Mouse (Mus musculus): ENCODE data around the gene Tmem233. TPM values are rescaled to one million over a fixed set of nuclear protein-coding genes. Genes with fewer than 3 reads are reported as not detected.

Tmem233 gene
- polyA plus RNA-seq, 1 experiment, result not detected

DNA sequence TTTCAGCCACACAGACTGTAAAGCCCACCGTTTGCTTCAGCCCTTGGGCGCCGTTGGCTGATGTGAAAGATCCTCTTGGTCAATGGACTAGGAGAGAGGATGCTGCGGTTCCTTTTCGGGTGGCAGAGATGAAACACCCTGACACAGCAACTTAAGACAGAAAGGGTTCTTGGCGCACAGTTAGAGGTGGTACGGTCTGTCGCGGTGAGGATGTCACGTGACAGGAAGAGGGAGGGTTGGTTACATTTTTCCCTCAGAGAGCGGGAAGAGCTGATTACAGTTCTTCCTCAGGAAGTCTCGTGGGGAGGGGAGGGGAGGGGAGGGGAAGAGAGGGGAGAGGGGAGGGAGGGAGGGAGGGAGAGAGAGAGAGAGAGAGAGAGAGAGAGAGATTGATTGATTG, 45.3 kb downstream of the Tmem233 start:
- Histone ChIP-seq H3K27ac (ENCODE audit: insufficient read depth, low read depth, low read length) (no peak overlapping the region), H3K4me1 (ENCODE audit: control insufficient read depth, insufficient read depth, low read length) (peaks cover 9% of the 10 kb centered on the region), H3K4me3 (ENCODE audit: insufficient read depth, low read depth, low read length) (no peak overlapping the region)
- no peak for TF ChIP-seq CTCF (IDR thresholded peaks at IDR 0.05; ENCODE audit: insufficient read depth, low read depth, low read length)
- no peak for TF ChIP-seq POLR2A (IDR thresholded peaks at IDR 0.05; ENCODE audit: insufficient read depth, low read depth, low read length)
- WGBS, result 58% methylated on average over 12 of the region's 12 CpGs

DNA sequence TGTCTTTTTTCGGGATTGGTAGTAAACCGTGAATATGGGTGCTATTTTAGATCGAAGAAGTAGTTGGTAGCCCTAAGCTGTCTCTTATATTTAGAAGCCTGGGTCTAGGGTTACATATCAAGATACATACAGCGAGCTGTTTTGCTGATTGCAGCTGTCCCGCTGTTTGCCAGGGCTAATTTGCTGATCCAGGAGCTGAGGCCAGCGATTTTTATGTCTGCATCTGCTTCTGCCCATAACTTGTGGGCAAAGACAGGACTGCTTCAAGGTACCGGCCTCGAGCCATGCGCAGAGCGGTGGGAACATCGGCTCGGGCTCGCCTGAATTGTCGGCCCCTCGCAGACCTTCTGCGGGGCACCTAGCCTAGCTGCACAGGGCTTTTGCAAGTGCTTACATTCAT, 46.6 kb downstream of the Tmem233 start:
- H3K27ac ChIP-seq (ENCODE audit: insufficient read depth, low read depth, low read length), result no peak overlapping the region
- H3K4me1 ChIP-seq (ENCODE audit: control insufficient read depth, insufficient read depth, low read length), result peaks cover 9% of the 10 kb centered on the region
- 61% methylated on average over 16 of the region's 16 CpGs for WGBS
- H3K4me3 ChIP-seq (ENCODE audit: insufficient read depth, low read depth, low read length), result no peak overlapping the region
- TF ChIP-seq POLR2A (IDR thresholded peaks at IDR 0.05; ENCODE audit: insufficient read depth, low read depth, low read length) (no peak), CTCF (IDR thresholded peaks at IDR 0.05; ENCODE audit: insufficient read depth, low read depth, low read length) (no peak)

DNA sequence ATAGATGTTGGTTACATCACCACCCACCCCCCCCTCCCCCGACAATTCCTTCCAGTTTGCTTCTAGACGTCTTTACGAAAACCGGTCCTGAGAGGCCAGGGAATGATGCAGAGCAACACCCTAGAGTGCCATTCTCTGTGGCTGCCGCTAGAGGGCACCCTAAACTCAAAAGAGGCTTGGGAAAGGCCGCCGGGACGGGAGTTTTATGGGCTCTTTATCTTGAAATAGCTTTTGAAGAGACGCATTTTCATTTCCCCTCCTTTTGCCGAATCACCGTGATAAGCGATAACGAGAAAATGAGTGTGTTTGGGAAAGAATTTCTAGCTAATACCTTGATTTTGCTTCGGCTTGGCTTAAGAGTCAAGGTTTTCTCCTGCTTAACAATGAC, 51.9 kb downstream of the Tmem233 start:
- TF ChIP-seq POLR2A (IDR thresholded peaks at IDR 0.05; ENCODE audit: insufficient read depth, low read depth, low read length), result no peak
- TF ChIP-seq CTCF (IDR thresholded peaks at IDR 0.05; ENCODE audit: insufficient read depth, low read depth, low read length), result peak; percentile 84; the same call in 1 of the 2 replicates
- WGBS, result 4% methylated on average over 14 of the region's 14 CpGs
- Histone ChIP-seq H3K27ac (ENCODE audit: insufficient read depth, low read depth, low read length) (no peak overlapping the region), H3K4me3 (ENCODE audit: insufficient read depth, low read depth, low read length) (no peak overlapping the region), H3K4me1 (ENCODE audit: control insufficient read depth, insufficient read depth, low read length) (peaks cover 8% of the 10 kb centered on the region)

DNA sequence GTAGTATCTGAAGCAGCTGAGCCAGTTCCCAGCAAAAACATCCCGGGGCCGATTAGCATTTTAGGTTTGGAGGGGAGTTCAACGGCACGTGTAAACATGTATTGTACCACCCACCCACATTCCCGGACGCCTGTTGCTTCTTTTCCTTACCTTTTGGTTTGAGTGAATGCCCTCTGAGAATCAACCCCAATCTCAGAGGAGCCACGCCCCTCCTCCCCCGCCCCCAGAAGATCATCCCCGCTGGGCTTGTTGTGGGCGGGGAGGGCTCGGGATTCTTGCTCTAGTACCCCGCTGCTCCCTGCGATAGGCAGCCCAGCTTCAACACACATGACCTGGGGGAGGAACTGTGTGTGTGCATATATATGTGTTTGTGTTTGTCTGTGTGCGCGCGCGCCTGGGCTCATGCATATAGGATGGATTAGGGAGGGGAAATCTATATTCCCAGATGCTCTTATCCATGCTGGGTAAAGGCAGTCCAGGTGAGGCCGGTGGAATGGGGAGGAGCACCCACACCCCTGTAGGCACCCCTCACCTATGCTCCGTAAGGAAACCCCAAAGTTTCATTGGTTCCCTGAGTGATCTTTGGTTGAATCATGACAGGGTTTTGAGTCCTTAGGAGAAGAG, 52.4 kb downstream of the Tmem233 start:
- Histone ChIP-seq H3K4me1 (ENCODE audit: control insufficient read depth, insufficient read depth, low read length) (peaks cover 8% of the 10 kb centered on the region), H3K4me3 (ENCODE audit: insufficient read depth, low read depth, low read length) (no peak overlapping the region), H3K27ac (ENCODE audit: insufficient read depth, low read depth, low read length) (no peak overlapping the region)
- 4% methylated on average over 19 of the region's 19 CpGs for WGBS
- no peak for TF ChIP-seq POLR2A (IDR thresholded peaks at IDR 0.05; ENCODE audit: insufficient read depth, low read depth, low read length)

DNA sequence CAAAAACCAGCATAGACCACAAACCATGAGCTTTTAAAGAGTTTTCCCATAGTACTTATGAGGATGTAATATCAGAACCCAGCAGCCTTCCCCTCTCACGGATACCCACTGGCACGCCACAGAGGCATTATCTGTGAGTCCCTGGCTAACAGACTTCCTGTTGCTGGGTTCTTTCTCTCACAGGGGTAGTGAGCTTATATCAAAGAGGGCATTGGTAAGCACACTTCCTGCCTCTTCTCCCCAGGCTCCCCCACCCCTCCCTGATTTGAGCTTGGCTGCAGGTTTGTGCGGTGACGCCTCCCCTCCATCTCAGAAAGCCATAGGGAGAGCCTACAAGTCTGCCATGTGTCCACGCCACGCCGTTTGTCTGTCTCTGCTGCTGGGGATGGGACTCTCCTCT, 54.0 kb downstream of the Tmem233 start:
- TF ChIP-seq CTCF (IDR thresholded peaks at IDR 0.05; ENCODE audit: insufficient read depth, low read depth, low read length) (no peak), POLR2A (IDR thresholded peaks at IDR 0.05; ENCODE audit: insufficient read depth, low read depth, low read length) (no peak)
- Histone ChIP-seq H3K27ac (ENCODE audit: insufficient read depth, low read depth, low read length) (no peak overlapping the region), H3K4me1 (ENCODE audit: control insufficient read depth, insufficient read depth, low read length) (peaks cover 11% of the 10 kb centered on the region), H3K4me3 (ENCODE audit: insufficient read depth, low read depth, low read length) (no peak overlapping the region)
- WGBS, result 85% methylated on average over 7 of the region's 7 CpGs

DNA sequence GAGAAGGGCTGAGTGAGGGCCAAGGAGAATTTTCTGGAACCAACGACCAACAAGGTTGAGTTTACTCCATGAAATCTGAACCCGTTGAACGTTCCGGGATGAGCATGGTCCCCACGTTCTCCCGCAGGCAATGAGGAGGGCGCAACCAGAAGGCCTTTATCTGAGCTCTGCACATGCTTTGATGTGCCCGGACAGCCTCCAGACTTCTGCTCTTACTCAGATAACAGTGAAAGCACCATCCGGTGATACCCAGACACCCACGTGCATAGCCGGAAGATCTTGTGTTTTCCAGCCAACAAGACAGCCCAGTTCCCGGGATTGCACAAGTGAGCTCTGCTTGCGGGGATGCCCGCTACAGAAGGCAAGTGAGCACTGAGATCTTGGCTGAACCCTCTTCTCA, 56.5 kb downstream of the Tmem233 start:
- TF ChIP-seq CTCF (IDR thresholded peaks at IDR 0.05; ENCODE audit: insufficient read depth, low read depth, low read length) (no peak), POLR2A (IDR thresholded peaks at IDR 0.05; ENCODE audit: insufficient read depth, low read depth, low read length) (no peak)
- H3K4me1 ChIP-seq (ENCODE audit: control insufficient read depth, insufficient read depth, low read length), result peaks cover 17% of the 10 kb centered on the region
- no peak overlapping the region for H3K27ac ChIP-seq (ENCODE audit: insufficient read depth, low read depth, low read length)
- WGBS, result 88% methylated on average over 14 of the region's 14 CpGs
- no peak overlapping the region for H3K4me3 ChIP-seq (ENCODE audit: insufficient read depth, low read depth, low read length)

DNA sequence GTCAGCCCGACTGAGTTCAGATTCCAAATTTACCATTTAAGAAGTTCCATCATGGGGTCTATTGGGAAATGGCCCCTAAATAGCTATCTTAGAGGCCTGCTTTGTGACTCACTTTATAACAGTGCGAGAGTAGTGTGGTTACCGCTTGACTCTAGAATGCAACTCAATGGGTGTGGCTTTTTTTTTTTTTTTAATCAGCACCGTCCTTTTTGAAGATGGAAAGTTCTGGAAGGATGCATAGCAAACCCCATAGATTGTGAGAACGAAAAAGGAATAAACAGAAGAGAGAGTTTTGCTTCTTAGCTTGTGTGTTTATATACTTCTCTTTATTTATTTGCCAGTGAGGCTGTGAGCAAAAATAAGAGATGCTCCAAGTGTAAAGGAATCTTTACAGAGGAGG, 56.9 kb downstream of the Tmem233 start:
- TF ChIP-seq CTCF (IDR thresholded peaks at IDR 0.05; ENCODE audit: insufficient read depth, low read depth, low read length), result no peak
- no peak for TF ChIP-seq POLR2A (IDR thresholded peaks at IDR 0.05; ENCODE audit: insufficient read depth, low read depth, low read length)
- Histone ChIP-seq H3K27ac (ENCODE audit: insufficient read depth, low read depth, low read length) (no peak overlapping the region), H3K4me3 (ENCODE audit: insufficient read depth, low read depth, low read length) (no peak overlapping the region), H3K4me1 (ENCODE audit: control insufficient read depth, insufficient read depth, low read length) (peaks cover 16% of the 10 kb centered on the region)
- WGBS, result 92% methylated on average over 5 of the region's 5 CpGs

DNA sequence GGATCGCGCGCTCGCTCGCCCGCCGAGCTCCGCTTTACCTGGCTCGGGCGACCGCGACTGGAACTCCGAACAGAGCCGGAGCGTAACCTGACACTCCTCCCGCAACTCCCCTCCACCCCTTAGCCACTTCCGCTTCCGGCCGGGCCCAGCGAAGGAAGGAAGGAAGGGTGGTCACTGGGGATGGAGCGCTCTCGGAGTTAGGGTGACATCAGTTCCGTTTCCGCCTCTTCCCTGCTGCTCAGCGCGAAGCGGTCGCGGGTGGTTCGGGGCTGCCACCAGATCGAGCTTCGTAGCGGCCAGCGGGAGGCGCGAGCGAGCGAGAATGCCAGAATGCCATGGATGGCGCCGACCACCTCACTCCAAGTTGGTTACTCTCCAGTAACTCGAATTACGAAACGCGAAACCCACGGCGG, 58.7 kb downstream of the Tmem233 start, which contains the start of gene Prkab1:
Gene Prkab1, minus strand, starts transcription at position 182 of the 413 bp plus-strand sequence.
- peaks cover 9% of the 10 kb centered on the region; the same call in 1 of the 2 replicates for H3K4me1 ChIP-seq (ENCODE audit: control insufficient read depth, insufficient read depth, low read length)
- peak within 1 kb of the TSS; percentile 49; the same call in 1 of the 2 replicates for H3K27ac ChIP-seq (ENCODE audit: insufficient read depth, low read depth, low read length)
- TF ChIP-seq CTCF (IDR thresholded peaks at IDR 0.05; ENCODE audit: insufficient read depth, low read depth, low read length), result peak; percentile 53
- peak; percentile 51; the same call in 1 of the 2 replicates for TF ChIP-seq POLR2A (IDR thresholded peaks at IDR 0.05; ENCODE audit: insufficient read depth, low read depth, low read length)
- WGBS, result under 1% methylated on average over 45 of the region's 46 CpGs
- H3K4me3 ChIP-seq (ENCODE audit: insufficient read depth, low read depth, low read length), result peak within 1 kb of the TSS; percentile 68

DNA sequence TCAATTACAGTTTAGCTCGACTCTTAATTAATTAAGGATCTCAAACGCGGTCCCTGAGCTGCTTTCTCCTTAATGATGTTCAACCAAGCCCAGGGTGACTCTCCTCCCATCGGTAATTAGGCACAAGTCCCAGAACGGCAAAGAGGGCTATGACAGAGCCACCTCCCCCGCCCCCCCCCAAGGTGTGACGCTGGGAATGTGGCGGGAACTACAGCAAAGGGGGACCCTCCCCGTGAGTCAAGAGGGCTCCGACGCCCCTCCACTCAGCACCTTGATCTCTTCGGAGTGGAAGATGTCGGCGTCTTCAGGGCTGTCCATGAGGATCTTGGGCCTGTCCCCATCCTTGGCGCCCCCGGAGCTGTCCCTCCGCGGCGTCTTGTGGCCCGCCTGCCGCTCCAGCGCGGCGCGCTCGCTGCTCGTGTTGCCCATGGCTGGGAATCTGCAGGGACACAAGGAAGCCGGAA, 59.2 kb downstream of the Tmem233 start:
- no peak overlapping the region for H3K27ac ChIP-seq (ENCODE audit: insufficient read depth, low read depth, low read length)
- WGBS, result under 1% methylated on average over 28 of the region's 28 CpGs

More for the DNA sequence above, 59.2 kb downstream of the Tmem233 start:
- H3K4me3 ChIP-seq (ENCODE audit: insufficient read depth, low read depth, low read length), result peak overlapping the region; percentile 68
- TF ChIP-seq CTCF (IDR thresholded peaks at IDR 0.05; ENCODE audit: insufficient read depth, low read depth, low read length) (no peak), POLR2A (IDR thresholded peaks at IDR 0.05; ENCODE audit: insufficient read depth, low read depth, low read length) (no peak)
- H3K4me1 ChIP-seq (ENCODE audit: control insufficient read depth, insufficient read depth, low read length), result peaks cover 9% of the 10 kb centered on the region; the same call in 1 of the 2 replicates

All from olfactory bulb, adult 2 months (tissue).